Mouse (Mus musculus) mouse embryonic stem cell (cell line): ENCODE measurements around the gene Arhgap25.
"Not testable (repeated sequence)": the region's sequence is repeated elsewhere in the genome, so short reads cannot be mapped to it uniquely, and the experiment has no call there.

ENCODE experiments used
- in situ Hi-C, 2 experiments: fragments of 300-500 bp; cut with MboI; formaldehyde crosslinking; loops; 1 replicate in 1 of 2; 3 replicates in 1 of 2; pipeline ENCODE4 v1.14.3; 2019 to 2020; ENCODE audit warnings: low sequenced_read_pairs in 2 of 2, low pct_unique_long_range_greater_than_20kb in 1 of 2, mixed read lengths in 1 of 2; ENCODE audit not compliant: unreplicated experiment in 1 of 2

Arhgap25 gene

GRCm38 (mm10) chr6:87479291-87479999, 53.6 kb downstream of the Arhgap25 start:
- in situ Hi-C loops = no loop called here

DNA sequence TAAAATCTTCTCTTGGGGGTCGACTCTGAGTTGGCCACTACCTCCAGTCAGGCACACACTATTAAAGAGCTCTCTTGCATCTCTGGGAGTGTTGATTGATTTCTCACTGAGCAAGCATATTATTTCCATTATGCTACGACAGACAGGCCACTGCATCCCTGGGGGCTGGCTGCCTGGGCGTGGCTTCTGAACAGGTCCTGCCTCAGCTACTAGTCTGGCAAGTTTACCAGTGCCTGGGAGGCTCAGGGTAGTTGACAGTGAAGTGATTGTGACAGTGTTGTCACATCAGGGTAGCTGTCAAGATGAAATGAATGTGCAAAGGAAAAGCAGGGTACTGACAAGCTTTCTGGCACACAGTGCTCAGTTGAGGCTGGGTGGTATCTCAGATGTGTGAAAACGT, 54.2 kb downstream of the Arhgap25 start:
- in situ Hi-C loops = no loop called here

GRCm38 (mm10) chr6:87475223-87475622, 57.8 kb downstream of the Arhgap25 start:
- in situ Hi-C loops = no loop called here

DNA sequence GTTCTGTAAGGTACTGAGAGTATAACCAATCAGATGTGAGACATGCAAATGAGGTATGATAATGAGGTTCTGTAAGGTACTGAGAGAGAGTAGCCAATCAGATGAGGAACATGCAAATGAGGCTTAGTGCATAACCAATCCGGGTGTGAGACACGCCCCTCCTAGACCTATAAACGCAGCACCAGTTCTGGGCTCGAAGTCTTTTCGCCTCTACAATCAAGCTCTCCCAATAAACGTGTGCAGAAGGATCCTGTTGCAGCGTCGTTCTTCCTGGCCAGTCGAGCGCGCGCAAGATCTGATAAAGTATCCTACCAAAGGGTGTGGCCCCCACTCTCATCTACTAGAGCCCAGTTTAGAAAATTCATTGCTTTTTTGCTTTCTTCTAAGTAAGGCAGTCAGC, 63.0 kb downstream of the Arhgap25 start:
- in situ Hi-C loops = not testable (repeated sequence)

DNA sequence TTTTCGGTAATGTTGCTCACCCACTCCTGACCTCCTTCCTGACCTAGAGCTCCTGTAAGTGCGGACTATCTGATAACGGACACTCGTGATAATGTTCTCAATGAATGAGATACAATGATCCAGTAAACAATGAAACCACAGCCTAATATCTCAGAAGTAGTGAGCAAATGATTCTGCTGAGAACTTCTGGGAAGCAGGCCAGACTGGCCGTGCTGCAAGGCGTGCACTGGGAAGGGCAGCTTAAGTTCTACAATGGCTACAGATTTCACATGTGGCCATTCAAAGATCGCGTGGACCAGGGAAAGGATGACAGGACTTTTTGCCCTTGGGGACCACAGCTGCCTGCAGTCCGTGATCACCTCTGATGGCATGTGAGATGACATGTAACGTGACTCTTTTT, 64.7 kb downstream of the Arhgap25 start:
- in situ Hi-C loops = no loop called here

DNA sequence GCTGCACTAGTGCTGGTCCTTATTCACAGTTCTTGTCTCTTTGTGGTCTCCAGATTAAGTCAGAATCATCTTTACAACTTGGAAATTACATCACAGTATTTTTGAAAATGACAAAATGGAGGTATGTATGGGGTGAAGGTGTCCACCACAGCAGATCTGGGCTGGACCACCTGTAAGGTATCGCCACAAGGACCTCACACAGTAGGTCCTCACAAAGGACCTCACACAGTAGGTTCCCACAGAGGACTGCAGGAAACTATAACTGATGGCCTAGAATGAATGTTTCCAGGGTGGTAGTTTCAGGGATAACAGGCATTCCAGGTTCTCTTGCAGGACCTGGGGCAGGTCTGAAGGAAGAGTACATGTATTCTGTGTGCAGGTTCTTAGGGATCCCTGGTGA, 65.7 kb downstream of the Arhgap25 start:
- in situ Hi-C loops = no loop called here

GRCm38 (mm10) chr6:87466221-87466620, 66.8 kb downstream of the Arhgap25 start:
- in situ Hi-C loops = no loop called here

- in situ Hi-C loops = loop anchor here in 1 of 2 experiments (10.0 kb wide), 1 partner anchor 61 kb away; no protein-coding TSS in a partner anchor
Observed at GRCm38 (mm10) chr6:87455507-87455906, 77.6 kb downstream of the Arhgap25 start.

DNA sequence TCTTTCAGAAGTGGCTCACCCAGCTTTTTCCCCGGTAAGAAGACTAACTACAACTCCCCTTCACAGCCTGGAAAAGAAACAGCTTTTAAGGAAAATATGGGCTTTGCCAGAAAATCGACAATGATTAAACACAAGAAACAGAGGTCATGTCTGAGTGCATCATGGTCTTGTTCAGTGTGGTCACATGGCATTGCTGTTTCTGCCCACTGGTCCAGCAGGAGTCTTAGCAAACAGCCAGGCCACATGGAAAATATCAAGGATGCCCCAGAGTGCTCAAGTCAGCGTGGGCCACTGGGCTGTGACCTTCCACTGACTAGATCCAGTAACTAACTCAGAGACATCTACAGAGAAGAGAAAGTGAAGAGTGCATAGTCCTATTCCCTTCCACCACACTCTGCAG, 81.3 kb downstream of the Arhgap25 start:
- in situ Hi-C loops = loop anchor here in 1 of 2 experiments (10.0 kb wide), 1 partner anchor 57 kb away; no protein-coding TSS in a partner anchor

DNA sequence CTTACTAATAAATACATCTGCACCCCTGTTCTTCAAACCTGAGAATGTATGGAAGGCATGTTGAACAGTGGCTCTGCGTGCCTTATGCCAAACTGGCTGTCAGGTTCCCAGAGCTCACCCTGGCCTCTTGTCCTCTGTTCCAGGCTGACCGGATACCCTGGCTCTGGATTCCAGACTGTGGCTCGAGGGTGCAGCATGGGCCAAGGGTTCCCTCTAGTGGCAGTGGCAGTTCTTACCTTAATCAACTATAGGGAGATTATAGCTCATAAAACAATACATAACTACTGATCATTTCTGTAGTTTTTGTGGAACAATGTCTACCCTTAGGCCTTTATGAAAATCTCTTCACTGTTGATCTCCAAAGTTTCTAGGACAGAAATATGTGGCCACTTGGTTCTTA, 82.0 kb downstream of the Arhgap25 start:
- in situ Hi-C loops = loop anchor here in 1 of 2 experiments (10.0 kb wide), 1 partner anchor 56 kb away; no protein-coding TSS in a partner anchor

DNA sequence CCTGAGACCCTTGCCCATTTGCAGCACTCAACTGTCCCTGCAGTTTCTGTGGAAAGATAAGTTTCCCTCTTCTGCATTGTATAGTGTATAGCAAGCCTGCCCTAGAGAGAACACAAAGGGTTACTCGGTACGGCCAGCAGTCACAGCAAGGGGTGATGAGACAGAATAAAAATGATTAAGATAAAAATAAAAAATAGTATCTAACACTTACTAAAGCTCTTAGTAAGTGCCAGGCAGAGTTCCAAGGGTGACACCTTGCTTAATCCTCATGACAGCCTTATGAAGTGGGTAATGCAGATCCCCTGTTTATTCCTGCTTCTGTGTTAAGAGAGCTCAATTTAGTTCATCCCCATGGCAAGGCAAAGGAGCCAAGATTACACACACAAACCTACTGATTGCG, 83.5 kb downstream of the Arhgap25 start:
- in situ Hi-C loops = no loop called here

DNA sequence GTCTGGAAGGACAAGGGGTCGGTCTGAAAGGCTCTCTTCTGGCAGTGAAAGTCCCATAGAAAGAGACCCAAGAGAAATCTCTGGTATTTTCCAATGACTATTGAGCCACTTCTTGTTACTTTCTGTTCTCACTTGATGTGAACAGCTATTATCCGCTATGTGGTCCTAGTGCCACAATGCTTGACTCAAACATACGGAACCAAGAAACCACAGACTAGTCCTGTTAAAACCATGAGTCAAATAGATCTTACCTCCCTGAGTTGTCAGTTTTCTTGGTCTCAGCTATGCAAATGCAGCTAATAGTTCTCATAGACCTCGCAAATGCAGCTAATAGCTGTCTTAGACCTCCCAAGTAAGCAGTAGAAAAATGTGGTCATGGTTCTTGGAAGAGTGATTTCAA, 85.8 kb downstream of the Arhgap25 start:
- in situ Hi-C loops = no loop called here

DNA sequence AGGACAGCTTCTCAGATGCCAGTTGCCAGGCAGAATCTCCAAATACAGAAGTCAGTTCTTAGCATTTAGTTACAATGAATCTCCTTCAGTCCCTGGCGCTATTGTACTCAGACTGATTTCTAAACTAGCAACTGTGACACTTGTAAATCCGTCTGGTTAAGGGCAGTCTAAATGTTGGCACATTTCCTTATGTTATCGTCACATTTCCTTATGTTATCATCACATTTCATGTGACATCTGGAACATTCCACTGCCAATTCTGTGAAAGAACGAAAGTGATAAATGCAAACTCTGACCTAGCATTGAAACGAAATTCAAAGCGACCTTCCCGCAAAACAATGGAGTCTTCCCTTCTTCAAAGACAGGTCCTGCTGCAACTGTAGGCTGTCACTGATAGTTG, 87.8 kb downstream of the Arhgap25 start:
- in situ Hi-C loops = no loop called here

GRCm38 (mm10) chr6:87443253-87443652, 89.8 kb downstream of the Arhgap25 start:
- in situ Hi-C loops = no loop called here

GRCm38 (mm10) chr6:87436745-87437144, 96.3 kb downstream of the Arhgap25 start:
- in situ Hi-C loops = no loop called here

- in situ Hi-C loops = no loop called here
Observed at GRCm38 (mm10) chr6:87435791-87436190, 97.3 kb downstream of the Arhgap25 start.

GRCm38 (mm10) chr6:87428487-87429044, 104.5 kb downstream of the Arhgap25 start, which contains the start of gene Bmp10:
Gene Bmp10 (plus strand): TSS chr6:87428994.
- in situ Hi-C loops = no loop called here

- in situ Hi-C loops = no loop called here
Observed at GRCm38 (mm10) chr6:87427616-87428015, 105.4 kb downstream of the Arhgap25 start.

DNA sequence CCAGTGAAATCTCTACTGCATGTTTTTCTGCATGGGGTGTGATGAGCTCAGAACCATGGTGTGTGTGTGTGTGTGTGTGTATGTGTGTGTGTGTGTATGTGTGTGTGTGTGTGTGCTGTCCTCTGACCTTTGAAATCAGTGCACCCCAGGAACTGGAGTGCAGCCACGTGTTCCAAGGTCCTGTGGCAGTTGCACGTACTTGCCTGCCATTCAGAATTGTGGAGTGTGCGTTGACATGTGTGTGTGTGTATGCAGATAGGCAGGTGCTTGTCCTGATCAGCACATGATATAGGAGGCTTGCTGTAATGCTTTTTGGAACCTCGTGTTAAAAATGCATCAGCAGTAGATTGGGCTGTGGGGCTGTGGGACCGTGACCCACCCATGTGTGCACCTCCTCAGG, 106.1 kb downstream of the Arhgap25 start:
- in situ Hi-C loops = no loop called here
